Mouse (Mus musculus): ENCODE data around the gene Tlx2. TPM values are rescaled to one million over a fixed set of nuclear protein-coding genes. Genes with fewer than 3 reads are reported as not detected.
A peak's percentile ranks its signal among the peaks of the same experiment; 100 is the strongest.

Tlx2 gene
- polyA plus RNA-seq, 1 experiment from 2014 or later = not detected

DNA sequence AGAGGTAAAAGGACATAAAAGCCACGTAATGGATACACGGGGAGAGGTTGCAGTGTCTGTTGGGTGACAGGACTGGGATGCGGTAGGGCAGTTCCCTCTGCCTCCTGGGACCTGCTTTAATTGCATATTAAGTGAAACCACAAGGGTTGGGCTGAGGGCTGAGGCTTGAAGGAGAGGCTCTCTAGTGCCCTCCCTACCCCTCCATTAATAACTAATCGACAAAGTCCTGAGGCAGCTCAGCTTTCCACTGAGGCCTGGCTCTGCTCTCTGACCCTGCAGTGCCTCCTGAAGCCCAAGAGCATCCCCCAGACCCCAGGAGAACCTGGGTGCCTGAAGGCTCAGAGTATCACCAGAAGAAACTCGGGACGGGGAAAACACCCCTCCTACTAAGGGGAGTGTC lies 14.4 kb upstream of the Tlx2 start:
- Histone ChIP-seq H3K36me3 (ENCODE audit: insufficient read depth, low read length) (no peaks in the 10 kb centered on the region), H3K27me3 (replicated peaks; ENCODE audit: insufficient read depth, low read length) (peaks cover 28% of the 10 kb centered on the region; the same call in 1 of the 2 replicates), H3K4me3 (ENCODE audit: low read depth, low read length) (no peak overlapping the region), H3K9me3 (ENCODE audit: low read length) (no peaks in the 10 kb centered on the region), H3K27ac (ENCODE audit: low read length) (no peak overlapping the region), H3K4me1 (ENCODE audit: insufficient read depth, low read depth, low read length) (peaks cover 5% of the 10 kb centered on the region), H3K4me2 (replicated peaks; ENCODE audit: low read depth, low read length) (no peak overlapping the region), H3K9ac (replicated peaks; ENCODE audit: low read depth) (no peak overlapping the region)
- TF ChIP-seq EP300 (IDR thresholded peaks at IDR 0.05) (no peak), CTCF (IDR thresholded peaks at IDR 0.05) (no peak)
- WGBS = 10% methylated on average over 6 of the region's 6 CpGs
- ATAC-seq = no peak
- no peak for DNase-seq (ENCODE audit: low spot score)

DNA sequence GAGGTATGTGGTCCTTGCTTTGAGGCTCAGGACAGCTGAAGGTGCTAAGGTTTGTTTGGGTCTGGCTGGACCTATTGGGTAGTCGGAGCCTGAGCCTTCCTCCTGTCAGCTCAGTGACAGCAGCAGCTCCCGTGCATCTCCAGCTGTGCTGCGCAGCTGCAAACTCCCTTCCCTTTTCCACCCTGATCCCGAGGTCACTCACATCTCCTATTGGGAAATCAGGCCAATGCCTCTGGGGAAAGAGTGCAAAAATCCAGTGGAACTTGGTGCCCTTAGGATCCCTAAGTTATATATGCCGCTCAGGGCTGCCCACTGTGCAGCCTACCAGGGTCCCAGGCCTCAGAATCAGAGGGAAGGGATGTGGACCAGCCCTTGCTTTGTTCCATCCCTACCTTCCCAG lies 13.4 kb upstream of the Tlx2 start:
- Histone ChIP-seq H3K36me3 (ENCODE audit: insufficient read depth, low read length) (no peaks in the 10 kb centered on the region), H3K27ac (ENCODE audit: low read length) (no peak overlapping the region), H3K9me3 (ENCODE audit: low read length) (no peaks in the 10 kb centered on the region), H3K9ac (replicated peaks; ENCODE audit: low read depth) (no peak overlapping the region), H3K4me1 (ENCODE audit: insufficient read depth, low read depth, low read length) (peaks cover 5% of the 10 kb centered on the region), H3K27me3 (replicated peaks; ENCODE audit: insufficient read depth, low read length) (peaks cover 27% of the 10 kb centered on the region; the same call in 1 of the 2 replicates), H3K4me3 (ENCODE audit: low read depth, low read length) (no peak overlapping the region), H3K4me2 (replicated peaks; ENCODE audit: low read depth, low read length) (no peak overlapping the region)
- WGBS = 25% methylated on average over 5 of the region's 5 CpGs
- TF ChIP-seq EP300 (IDR thresholded peaks at IDR 0.05) = no peak
- no peak for TF ChIP-seq CTCF (IDR thresholded peaks at IDR 0.05)
- DNase-seq (ENCODE audit: low spot score) (no peak), ATAC-seq (no peak)

- whole genome bisulfite sequencing = 81% methylated on average over 5 of the region's 5 CpGs
- H3K9me3 ChIP-seq (ENCODE audit: low read length) = no peaks in the 10 kb centered on the region
- ATAC-seq (no peak), DNase-seq (ENCODE audit: low spot score) (no peak)
- H3K4me2 ChIP-seq (replicated peaks; ENCODE audit: low read depth, low read length) = no peak overlapping the region
- H3K36me3 ChIP-seq (ENCODE audit: insufficient read depth, low read length) = no peaks in the 10 kb centered on the region
- no peak overlapping the region for H3K4me3 ChIP-seq (ENCODE audit: low read depth, low read length)
- no peak overlapping the region for H3K9ac ChIP-seq (replicated peaks; ENCODE audit: low read depth)
- peaks cover 9% of the 10 kb centered on the region; the same call in 1 of the 2 replicates for H3K27me3 ChIP-seq (replicated peaks; ENCODE audit: insufficient read depth, low read length)
- TF ChIP-seq CTCF (IDR thresholded peaks at IDR 0.05) (no peak), EP300 (IDR thresholded peaks at IDR 0.05) (no peak)
- no peaks in the 10 kb centered on the region for H3K4me1 ChIP-seq (ENCODE audit: insufficient read depth, low read depth, low read length)
- H3K27ac ChIP-seq (ENCODE audit: low read length) = no peak overlapping the region
Observed at GRCm38 (mm10) chr6:83080210-83080609, 10.1 kb upstream of the Tlx2 start.

GRCm38 (mm10) chr6:83078324-83078858 lies 8.3 kb upstream of the Tlx2 start:
- peak overlapping the region; percentile 74 for H3K4me3 ChIP-seq (ENCODE audit: low read depth, low read length)
- peak overlapping the region; percentile 98 for H3K4me2 ChIP-seq (replicated peaks; ENCODE audit: low read depth, low read length)
- H3K27me3 ChIP-seq (replicated peaks; ENCODE audit: insufficient read depth, low read length) = 0 out of 2 replicates have a peak, but pooled peaks cover under 1% of the 10 kb centered on the region
- DNase-seq (ENCODE audit: low spot score) (peak; percentile 97), ATAC-seq (peak; percentile 97)
- TF ChIP-seq EP300 (IDR thresholded peaks at IDR 0.05) = no peak
- peak; percentile 79 for TF ChIP-seq CTCF (IDR thresholded peaks at IDR 0.05)
- peak overlapping the region; percentile 70 for H3K9ac ChIP-seq (replicated peaks; ENCODE audit: low read depth)
- no peaks in the 10 kb centered on the region for H3K4me1 ChIP-seq (ENCODE audit: insufficient read depth, low read depth, low read length)
- H3K27ac ChIP-seq (ENCODE audit: low read length) = peak overlapping the region; percentile 65; the same call in 1 of the 2 replicates
- H3K36me3 ChIP-seq (ENCODE audit: insufficient read depth, low read length) = no peaks in the 10 kb centered on the region
- under 1% methylated on average over 46 of the region's 46 CpGs for WGBS
- H3K9me3 ChIP-seq (ENCODE audit: low read length) = no peaks in the 10 kb centered on the region

DNA sequence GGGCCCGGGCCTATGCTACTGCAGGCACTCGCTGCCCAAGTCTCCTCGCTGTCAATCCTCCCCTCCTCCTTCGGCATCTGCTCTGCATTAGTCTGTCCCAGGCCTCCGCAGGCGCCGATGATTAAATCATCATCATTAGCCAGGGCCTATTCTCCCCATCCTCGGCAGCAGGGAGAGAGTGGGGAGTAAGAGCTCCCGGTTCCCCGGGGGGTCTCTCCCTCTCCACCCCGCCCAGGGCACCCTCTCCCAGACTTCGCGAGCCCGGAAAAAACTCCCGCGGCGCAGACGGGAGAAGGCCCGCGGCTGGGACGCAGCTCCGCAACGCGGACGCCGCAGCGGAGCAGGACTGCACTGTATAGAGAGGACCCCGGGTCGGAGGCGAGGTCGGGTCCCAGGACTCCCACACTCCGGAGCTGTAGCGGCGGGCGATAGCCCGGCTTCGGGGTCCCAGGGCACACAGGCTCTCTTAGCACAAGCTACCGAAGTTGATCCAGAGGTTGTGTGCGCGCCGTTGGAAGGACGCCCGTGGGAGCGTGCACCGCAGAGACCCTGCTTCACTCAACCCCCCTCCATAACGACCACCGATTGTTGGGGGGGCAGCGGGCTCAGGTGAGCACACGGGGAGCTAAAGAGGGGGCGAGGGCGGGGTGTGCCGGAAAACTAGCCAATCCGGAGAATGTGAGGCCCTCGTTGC lies 7.7 kb upstream of the Tlx2 start, which contains the start of gene Pcgf1:
Pcgf1 (plus strand) TSS at position 240 of the 694 bp plus-strand sequence.
- peak within 1 kb of the TSS; percentile 65; the same call in 1 of the 2 replicates for H3K27ac ChIP-seq (ENCODE audit: low read length)
- peak within 1 kb of the TSS; percentile 98 for H3K4me2 ChIP-seq (replicated peaks; ENCODE audit: low read depth, low read length)
- WGBS = under 1% methylated on average over 54 of the region's 54 CpGs
- peaks cover under 1% of the 10 kb centered on the region; the same call in 1 of the 2 replicates for H3K27me3 ChIP-seq (replicated peaks; ENCODE audit: insufficient read depth, low read length)
- peak within 1 kb of the TSS; percentile 74 for H3K4me3 ChIP-seq (ENCODE audit: low read depth, low read length)
- no peaks in the 10 kb centered on the region for H3K9me3 ChIP-seq (ENCODE audit: low read length)
- peak within 1 kb of the TSS; percentile 70 for H3K9ac ChIP-seq (replicated peaks; ENCODE audit: low read depth)
- H3K4me1 ChIP-seq (ENCODE audit: insufficient read depth, low read depth, low read length) = no peaks in the 10 kb centered on the region
- TF ChIP-seq EP300 (IDR thresholded peaks at IDR 0.05) (no peak), CTCF (IDR thresholded peaks at IDR 0.05) (no peak)
- H3K36me3 ChIP-seq (ENCODE audit: insufficient read depth, low read length) = no peaks in the 10 kb centered on the region
- ATAC-seq (peak; percentile 40), DNase-seq (ENCODE audit: low spot score) (no peak)

- no peak for TF ChIP-seq EP300 (IDR thresholded peaks at IDR 0.05)
- peak; percentile 34 for TF ChIP-seq CTCF (IDR thresholded peaks at IDR 0.05)
Observed at GRCm38 (mm10) chr6:83074979-83075378, 4.9 kb upstream of the Tlx2 start.

More at GRCm38 (mm10) chr6:83074979-83075378, 4.9 kb upstream of the Tlx2 start:
- H3K36me3 ChIP-seq (ENCODE audit: insufficient read depth, low read length) = no peaks in the 10 kb centered on the region
- DNase-seq (ENCODE audit: low spot score) (peak; percentile 33), ATAC-seq (no peak)
- WGBS = 9% methylated on average over 2 of the region's 2 CpGs
- no peaks in the 10 kb centered on the region for H3K4me1 ChIP-seq (ENCODE audit: insufficient read depth, low read depth, low read length)
- H3K9ac ChIP-seq (replicated peaks; ENCODE audit: low read depth) = no peak overlapping the region
- no peak overlapping the region for H3K4me3 ChIP-seq (ENCODE audit: low read depth, low read length)
- H3K27ac ChIP-seq (ENCODE audit: low read length) = no peak overlapping the region
- H3K4me2 ChIP-seq (replicated peaks; ENCODE audit: low read depth, low read length) = no peak overlapping the region
- no peaks in the 10 kb centered on the region for H3K9me3 ChIP-seq (ENCODE audit: low read length)
- H3K27me3 ChIP-seq (replicated peaks; ENCODE audit: insufficient read depth, low read length) = peaks cover 28% of the 10 kb centered on the region

Measured in lung, postnatal 0 days (tissue).